Mouse (Mus musculus) central nervous system, embryonic 14 days (tissue): ENCODE data around the gene Olfr821. TPM values are rescaled to one million over a fixed set of nuclear protein-coding genes. Genes with fewer than 3 reads are reported as not detected.

ENCODE experiments used
- polyA plus RNA-seq: library from polyadenylated mRNA; depleted of rRNA; stranded (reverse); fragments of >200 nt; gene quantifications from 2 replicates; pipeline ENCODE4 v1.2.3, GENCODE M21; 2012; rRNA removed

Olfr821 gene
- polyA plus RNA-seq = not detected in 2 replicates

DNA sequence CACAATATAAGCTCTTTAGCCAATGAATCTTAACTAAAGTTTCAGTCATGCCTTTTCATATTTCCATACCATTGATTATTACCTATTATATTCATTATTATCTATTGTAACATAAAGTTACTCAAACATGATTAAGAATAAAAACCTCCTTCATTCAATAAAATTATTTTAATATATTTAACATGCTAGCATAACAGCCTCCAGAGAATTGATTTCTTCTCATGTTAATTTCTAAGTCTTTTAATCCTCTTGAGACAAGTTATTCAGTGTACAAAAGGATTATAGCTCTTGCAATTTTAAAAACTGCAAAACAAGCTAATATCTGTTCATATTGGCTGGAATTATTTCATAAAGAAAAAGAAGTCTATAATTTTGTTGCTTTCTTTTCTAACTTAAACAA, at the start of gene Olfr821:
TSS of gene Olfr821 (plus strand) at position 301 of the 400 bp plus-strand sequence.

DNA sequence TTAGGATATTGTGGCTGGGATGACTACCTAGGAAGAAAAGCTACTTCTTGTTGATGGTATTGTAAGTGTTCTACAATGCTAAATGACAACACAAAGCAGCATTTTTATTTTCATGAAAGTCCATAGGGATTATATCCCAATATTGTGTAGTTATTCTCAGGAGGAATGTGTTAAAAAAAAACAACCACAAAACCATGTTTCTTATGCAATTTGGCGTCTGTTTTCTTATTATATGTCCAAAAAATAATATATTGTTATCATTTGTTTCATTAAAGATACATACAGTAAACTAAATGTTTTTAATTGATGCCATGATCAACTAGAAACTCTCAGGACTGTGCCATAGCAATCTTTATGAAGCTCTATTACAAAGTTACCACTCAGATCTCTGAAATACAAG, 45.2 kb upstream of the Olfr821 start, which contains the start of gene Gm10310:
TSS of gene Gm10310 (minus strand) at position 101 of the 400 bp plus-strand sequence.

GRCm38 (mm10) chr10:130012321-130012720, 17.8 kb upstream of the Olfr821 start, which contains the start of gene Olfr820:
Olfr820 (plus strand) TSS chr10:130012621.

GRCm38 (mm10) chr10:130070910-130071309, 40.8 kb downstream of the Olfr821 start, which contains the start of gene Olfr822:
Olfr822 (plus strand) TSS chr10:130071210.

Other genes starting within 250 kb of the Olfr821 start
- not detected in 2 replicates for gene Olfr810, start 235.4 kb upstream of the Olfr821 start, polyA plus RNA-seq
- not detected in 2 replicates for gene Olfr811, start 226.0 kb upstream of the Olfr821 start, polyA plus RNA-seq
- gene Olfr812, start 184.3 kb upstream of the Olfr821 start, polyA plus RNA-seq = not detected in 2 replicates
- not detected in 2 replicates for gene Olfr813, start 175.0 kb upstream of the Olfr821 start, polyA plus RNA-seq
- gene Olfr814, start 150.5 kb upstream of the Olfr821 start, polyA plus RNA-seq = not detected in 2 replicates
- not detected in 2 replicates for gene Olfr815, start 124.5 kb upstream of the Olfr821 start, polyA plus RNA-seq
- gene Olfr816, start 114.8 kb upstream of the Olfr821 start, polyA plus RNA-seq = not detected in 2 replicates
- not detected in 2 replicates for gene Olfr818, start 81.2 kb upstream of the Olfr821 start, polyA plus RNA-seq
- not detected in 2 replicates for gene Olfr819, start 63.1 kb upstream of the Olfr821 start, polyA plus RNA-seq
- gene Olfr247, start 54.2 kb upstream of the Olfr821 start, polyA plus RNA-seq = not detected in 2 replicates
- not detected in 2 replicates for gene Gm10310, start 45.3 kb upstream of the Olfr821 start, polyA plus RNA-seq
- gene Olfr820, start 17.7 kb upstream of the Olfr821 start, polyA plus RNA-seq = not detected in 2 replicates
- gene Olfr822, start 40.9 kb downstream of the Olfr821 start, polyA plus RNA-seq = not detected in 2 replicates
- not detected in 2 replicates for gene Olfr823, start 85.0 kb downstream of the Olfr821 start, polyA plus RNA-seq
- gene Olfr824, start 99.7 kb downstream of the Olfr821 start, polyA plus RNA-seq = not detected in 2 replicates
- gene Olfr825, start 136.4 kb downstream of the Olfr821 start, polyA plus RNA-seq = not detected in 2 replicates
- gene Olfr826, start 153.8 kb downstream of the Olfr821 start, polyA plus RNA-seq = not detected in 2 replicates
- not detected in 2 replicates for gene Olfr827, start 184.1 kb downstream of the Olfr821 start, polyA plus RNA-seq
- 1.6 and 2.4 TPM in 2 replicates for gene Neurod4, start 249.9 kb downstream of the Olfr821 start, polyA plus RNA-seq